Mouse (Mus musculus): ENCODE data around the gene Adgrd1.

- TF ChIP-seq FLI1 (IDR thresholded peaks at IDR 0.05; ENCODE audit: low read length) (no peak), GATA1 (IDR thresholded peaks at IDR 0.05; ENCODE audit: borderline replicate concordance, low read length) (no peak)
Observed at GRCm38 (mm10) chr5:129243120-129243519, 146.6 kb downstream of the Adgrd1 start.

All from megakaryocyte, embryonic 14.5 days (primary cell).